Comparison of ENCODE assay signal across 21 mouse cellular contexts in the genomic region with DNA sequence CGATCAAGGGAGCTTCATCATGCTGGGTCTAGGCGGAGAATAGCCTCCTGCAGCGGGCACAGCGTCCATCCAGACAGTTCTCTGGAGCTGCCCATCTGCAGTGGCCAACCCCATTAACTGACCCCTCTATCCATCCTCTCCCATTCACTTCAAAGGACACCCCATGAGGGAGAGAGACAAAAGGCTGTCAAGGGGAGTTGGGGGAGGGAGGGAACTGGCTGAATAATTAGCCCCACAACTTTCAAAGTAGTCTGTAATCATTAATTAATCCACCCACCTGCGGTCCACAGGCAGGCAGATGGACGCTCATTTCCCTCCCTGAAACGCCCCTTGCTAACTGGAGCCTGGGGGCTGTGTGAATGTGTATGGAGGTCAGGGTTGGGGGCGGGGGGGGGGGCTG.
DNase-seq lines count a peak whose midpoint lies in the region; ATAC-seq and TF ChIP-seq lines count a peak whose summit lies in the region.
"Had no signal": no experiment of that assay in that cellular context is flagged by ENCODE, and none has a peak within 500 bp of the region (broad histone marks: within the 10 kb centered on the region; RNA-seq: fewer than 3 reads in every experiment).

No protein-coding gene starts in this region.

- peaks cover 14% of the 10 kb centered on the region; the same call in 1 of the 2 replicates for H3K4me1 ChIP-seq in forebrain, embryonic 11.5 days (replicated peaks; ENCODE audit: control insufficient read depth, insufficient read depth, low read length)
- H3K4me1 ChIP-seq in forebrain, embryonic 13.5 days, result peaks cover 22% of the 10 kb centered on the region
- H3K4me1 ChIP-seq in kidney, embryonic 14.5 days (ENCODE audit: control insufficient read depth, insufficient read depth, low read length), result peaks cover 19% of the 10 kb centered on the region
- H3K4me1 ChIP-seq in kidney, adult 2 months (ENCODE audit: control insufficient read depth, insufficient read depth, low read length), result no peaks in the 10 kb centered on the region
- H3K4me1 ChIP-seq in midbrain, embryonic 12.5 days, result peaks cover 30% of the 10 kb centered on the region
- no peaks in the 10 kb centered on the region for H3K4me1 ChIP-seq in midbrain, postnatal 0 days (ENCODE audit: insufficient read depth, low read length)

- peak; percentile 70 for ATAC-seq in forebrain, embryonic 11.5 days (replicated peaks; ENCODE audit: low FRiP score)
- no peak for ATAC-seq in forebrain, embryonic 13.5 days
- ATAC-seq in kidney, embryonic 14.5 days (ENCODE audit: low FRiP score, low TSS enrichment), result 0 out of 2 replicates have a peak, but pooled peaks have one; percentile 53
- peak; percentile 49; the same call in 1 of the 2 replicates for ATAC-seq in midbrain, embryonic 12.5 days (ENCODE audit: low FRiP score, low read depth)
- ATAC-seq in midbrain, postnatal 0 days (ENCODE audit: low FRiP score), result no peak
- ATAC-seq: activated CD4-positive, CD25-positive, alpha-beta regulatory T cell, adult 4 months; Patski had no signal

- no peaks in the 10 kb centered on the region for H3K9me3 ChIP-seq in forebrain, embryonic 11.5 days (ENCODE audit: control insufficient read depth, low read length)
- H3K9me3 ChIP-seq in forebrain, embryonic 13.5 days (replicated peaks), result no peaks in the 10 kb centered on the region
- H3K9me3 ChIP-seq in kidney, embryonic 14.5 days (ENCODE audit: control insufficient read depth, low read length), result no peaks in the 10 kb centered on the region
- H3K9me3 ChIP-seq in midbrain, embryonic 12.5 days, result no peaks in the 10 kb centered on the region
- H3K9me3 ChIP-seq in midbrain, postnatal 0 days (ENCODE audit: low read length), result no peaks in the 10 kb centered on the region
- H3K9me3 ChIP-seq: embryonic facial prominence, embryonic 10.5 days; heart, embryonic 15.5 days; hindbrain, embryonic 15.5 days had no signal

- 4% methylated on average over 7 of the region's 8 CpGs for WGBS in forebrain, embryonic 11.5 days
- WGBS in forebrain, embryonic 13.5 days, result 13% methylated on average over 8 of the region's 8 CpGs
- 40% methylated on average over 8 of the region's 8 CpGs for WGBS in kidney, embryonic 14.5 days
- 50% methylated on average over 8 of the region's 8 CpGs for WGBS in kidney, adult 2 months
- WGBS in midbrain, embryonic 12.5 days, result 13% methylated on average over 8 of the region's 8 CpGs
- WGBS in midbrain, postnatal 0 days, result 29% methylated on average over 8 of the region's 8 CpGs

- H3K27ac ChIP-seq in forebrain, embryonic 11.5 days (ENCODE audit: low read depth, low read length), result no peak overlapping the region
- no peak overlapping the region for H3K27ac ChIP-seq in forebrain, embryonic 13.5 days
- H3K27ac ChIP-seq in kidney, embryonic 14.5 days (ENCODE audit: low read depth, low read length), result no peak overlapping the region
- H3K27ac ChIP-seq in kidney, adult 2 months (ENCODE audit: insufficient read depth, low read depth, low read length), result no peak overlapping the region
- no peak overlapping the region for H3K27ac ChIP-seq in midbrain, embryonic 12.5 days (replicated peaks)
- no peak overlapping the region for H3K27ac ChIP-seq in midbrain, postnatal 0 days (ENCODE audit: low read depth, low read length)
- H3K27ac ChIP-seq: embryonic facial prominence, embryonic 10.5 days; heart, adult 2 months; heart, embryonic 15.5 days; hindbrain, embryonic 15.5 days had no signal

- TF ChIP-seq CTCF in kidney, adult 2 months (conservative IDR thresholded peaks at IDR 0.05; ENCODE audit: insufficient read depth, insufficient read length, low read depth, low read length), result no peak
- no peak for TF ChIP-seq CTCF in midbrain, postnatal 0 days (IDR thresholded peaks at IDR 0.05)

- no peak for TF ChIP-seq POLR2A in kidney, adult 2 months (IDR thresholded peaks at IDR 0.05; ENCODE audit: low read depth, low read length)

- no peak overlapping the region for H3K4me2 ChIP-seq in forebrain, embryonic 11.5 days (ENCODE audit: low read depth, low read length, severe bottlenecking)
- no peak overlapping the region for H3K4me2 ChIP-seq in forebrain, embryonic 13.5 days
- H3K4me2 ChIP-seq in kidney, embryonic 14.5 days (replicated peaks; ENCODE audit: low read depth, low read length), result no peak overlapping the region
- no peak overlapping the region for H3K4me2 ChIP-seq in midbrain, embryonic 12.5 days (replicated peaks)
- no peak overlapping the region for H3K4me2 ChIP-seq in midbrain, postnatal 0 days (ENCODE audit: low read depth, low read length, poor library complexity, severe bottlenecking)
- H3K4me2 ChIP-seq: heart, embryonic 11.5 days; heart, embryonic 15.5 days; hindbrain, embryonic 15.5 days had no signal

- H3K36me3 ChIP-seq in forebrain, embryonic 11.5 days (ENCODE audit: control insufficient read depth, insufficient read depth, low read length), result no peaks in the 10 kb centered on the region
- H3K36me3 ChIP-seq in forebrain, embryonic 13.5 days (ENCODE audit: poor library complexity, severe bottlenecking), result no peaks in the 10 kb centered on the region
- no peaks in the 10 kb centered on the region for H3K36me3 ChIP-seq in kidney, embryonic 14.5 days (ENCODE audit: control insufficient read depth, insufficient read depth, low read length)
- H3K36me3 ChIP-seq in kidney, adult 2 months (ENCODE audit: control insufficient read depth, insufficient read depth, low read length), result no peaks in the 10 kb centered on the region
- H3K36me3 ChIP-seq in midbrain, embryonic 12.5 days, result no peaks in the 10 kb centered on the region
- no peaks in the 10 kb centered on the region for H3K36me3 ChIP-seq in midbrain, postnatal 0 days (ENCODE audit: insufficient read depth, low read length)
- H3K36me3 ChIP-seq: embryonic facial prominence, embryonic 10.5 days; heart, embryonic 15.5 days; hindbrain, embryonic 15.5 days had no signal

- H3K4me3 ChIP-seq in forebrain, embryonic 11.5 days (ENCODE audit: low read depth, low read length), result no peak overlapping the region
- H3K4me3 ChIP-seq in forebrain, embryonic 13.5 days, result no peak overlapping the region
- H3K4me3 ChIP-seq in kidney, embryonic 14.5 days (ENCODE audit: low read length), result no peak overlapping the region
- H3K4me3 ChIP-seq in kidney, adult 2 months (ENCODE audit: insufficient read depth, low read depth, low read length), result no peak overlapping the region
- H3K4me3 ChIP-seq in midbrain, embryonic 12.5 days, result no peak overlapping the region
- H3K4me3 ChIP-seq in midbrain, postnatal 0 days (ENCODE audit: low read depth, low read length), result no peak overlapping the region
- H3K4me3 ChIP-seq: embryonic facial prominence, embryonic 10.5 days; heart, adult 2 months; heart, embryonic 15.5 days; hindbrain, embryonic 15.5 days had no signal

- DNase-seq in forebrain, embryonic 11.5 days (ENCODE audit: low spot score), result no peak
- DNase-seq in kidney, adult 2 months, result no peak
- DNase-seq in midbrain, postnatal 0 days (ENCODE audit: low spot score), result no peak
- peak; percentile 72 for DNase-seq in retina, postnatal 1 day
- no peak for DNase-seq in layer of hippocampus, adult 11-12 months (ENCODE audit: low spot score)
- DNase-seq: adrenal gland, postnatal 14 days; cerebellum, adult 18-20 months; cerebellum, adult 9-11 months; cerebellum, postnatal 36 days; gastrocnemius, postnatal 14 days; heart, adult 2 months; heart, postnatal 14 days had no signal

- H3K9ac ChIP-seq in forebrain, embryonic 11.5 days (ENCODE audit: low read length), result no peak overlapping the region
- no peak overlapping the region for H3K9ac ChIP-seq in forebrain, embryonic 13.5 days
- no peak overlapping the region for H3K9ac ChIP-seq in kidney, embryonic 14.5 days (ENCODE audit: low read depth, low read length)
- no peak overlapping the region for H3K9ac ChIP-seq in midbrain, embryonic 12.5 days (replicated peaks)
- H3K9ac ChIP-seq in midbrain, postnatal 0 days (replicated peaks; ENCODE audit: low read length, poor library complexity, severe bottlenecking), result no peak overlapping the region
- H3K9ac ChIP-seq: heart, embryonic 15.5 days; hindbrain, embryonic 15.5 days had no signal

- H3K27me3 ChIP-seq in forebrain, embryonic 11.5 days (ENCODE audit: control insufficient read depth, insufficient read depth, low read length), result no peaks in the 10 kb centered on the region
- no peaks in the 10 kb centered on the region for H3K27me3 ChIP-seq in forebrain, embryonic 13.5 days
- H3K27me3 ChIP-seq in kidney, embryonic 14.5 days (ENCODE audit: control insufficient read depth, insufficient read depth, low read length), result no peaks in the 10 kb centered on the region
- H3K27me3 ChIP-seq in kidney, adult 2 months (replicated peaks; ENCODE audit: control insufficient read depth, insufficient read depth, low read length), result no peaks in the 10 kb centered on the region
- H3K27me3 ChIP-seq in midbrain, embryonic 12.5 days, result peaks cover 13% of the 10 kb centered on the region
- H3K27me3 ChIP-seq in midbrain, postnatal 0 days (ENCODE audit: insufficient read depth, low read length), result no peaks in the 10 kb centered on the region
- H3K27me3 ChIP-seq: heart, embryonic 15.5 days; hindbrain, embryonic 15.5 days had no signal

Comparison
In these comparisons a context has a peak if more than half of its experiments do, and no peak if none do; other contexts are left out.
1. ATAC-seq: peak in forebrain, embryonic 11.5 days (single experiment), kidney, embryonic 14.5 days (single experiment) and midbrain, embryonic 12.5 days (single experiment); none in forebrain, embryonic 13.5 days (single experiment) and midbrain, postnatal 0 days (single experiment).